Mouse (Mus musculus) A20 (cell line): ENCODE data around the gene Fam172a.

Source experiments
- DNase-seq: peaks from one replicate; pipeline ENCODE4 v3.0.0-alpha.2; 2011; ENCODE audit warnings: low read depth, low spot score

Gene Fam172a

DNA sequence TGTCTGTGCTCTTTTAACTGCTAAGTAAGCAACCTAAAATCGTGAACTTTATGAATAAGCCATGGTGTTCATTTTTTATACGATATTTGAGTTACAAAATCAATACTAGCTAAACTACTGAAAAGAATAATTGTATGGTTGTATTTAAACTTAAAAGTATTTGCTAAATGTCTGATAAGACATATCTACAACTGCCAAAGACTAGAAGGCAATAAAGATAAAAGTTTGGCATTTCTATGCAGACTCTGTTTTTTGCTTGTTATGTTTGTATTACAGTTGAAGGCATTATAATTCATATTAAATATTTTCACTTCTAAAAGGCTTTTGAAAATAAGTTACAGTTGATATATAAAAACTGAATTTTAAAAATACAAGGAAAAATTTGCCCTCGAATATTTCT, 274.4 kb downstream of the Fam172a start:
- DNase-seq = no peak

DNA sequence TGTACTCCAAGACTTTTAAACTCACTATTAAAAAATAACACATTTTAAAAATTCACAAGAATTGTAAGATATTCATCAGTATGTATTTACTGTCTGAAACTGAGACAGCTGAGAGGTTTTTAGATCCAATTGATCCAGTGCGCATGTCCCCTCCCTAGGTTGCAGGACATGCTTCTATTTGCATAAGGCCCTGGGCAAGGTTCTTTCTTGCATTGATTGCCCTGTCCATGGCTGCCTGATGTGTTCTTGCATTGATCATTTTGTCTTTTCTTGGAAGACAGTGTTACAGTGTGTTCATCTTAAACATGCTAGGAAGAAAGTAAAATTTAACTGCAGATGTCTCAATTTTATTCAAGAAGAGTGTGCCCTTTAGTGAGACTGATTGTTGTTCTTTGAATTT, 275.3 kb downstream of the Fam172a start:
- no peak for DNase-seq

DNA sequence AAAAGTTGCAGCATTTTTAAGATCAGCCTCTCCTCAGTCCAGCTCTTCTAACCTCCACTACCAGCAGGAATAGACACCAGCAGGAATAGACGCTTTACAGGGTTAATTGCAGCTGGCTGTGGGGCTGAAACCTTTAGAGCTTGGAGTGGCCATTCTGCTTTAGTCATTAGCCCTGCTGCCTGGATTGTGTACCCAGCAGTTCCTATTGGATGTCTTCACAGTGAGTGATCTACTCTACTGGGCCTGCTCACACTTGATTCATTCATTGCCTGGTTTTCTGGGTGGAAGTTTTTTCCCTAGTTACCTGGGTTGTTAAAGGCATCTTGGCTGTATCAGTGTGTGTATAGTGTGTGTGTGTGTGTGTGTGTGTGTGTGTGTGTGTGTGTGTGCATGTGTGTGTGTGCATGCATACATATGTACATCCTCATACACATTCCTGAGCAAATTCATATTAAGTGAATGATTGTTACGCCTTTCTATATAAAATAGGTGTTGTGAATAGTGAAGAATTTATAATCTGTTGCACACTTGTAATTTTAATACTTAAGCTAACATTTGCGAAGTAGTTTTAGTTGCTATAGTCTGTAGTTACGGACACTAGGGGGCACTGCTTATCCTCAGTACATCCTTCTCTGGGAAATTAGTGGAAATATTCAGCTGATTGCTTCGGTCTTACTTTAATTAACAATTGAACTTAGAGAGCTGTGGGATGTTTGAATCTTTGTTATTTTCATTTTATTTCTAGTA, 280.4 kb downstream of the Fam172a start:
- peak; percentile 62 for DNase-seq

GRCm38 (mm10) chr13:77982852-77983202, 281.0 kb downstream of the Fam172a start:
- no peak for DNase-seq

DNA sequence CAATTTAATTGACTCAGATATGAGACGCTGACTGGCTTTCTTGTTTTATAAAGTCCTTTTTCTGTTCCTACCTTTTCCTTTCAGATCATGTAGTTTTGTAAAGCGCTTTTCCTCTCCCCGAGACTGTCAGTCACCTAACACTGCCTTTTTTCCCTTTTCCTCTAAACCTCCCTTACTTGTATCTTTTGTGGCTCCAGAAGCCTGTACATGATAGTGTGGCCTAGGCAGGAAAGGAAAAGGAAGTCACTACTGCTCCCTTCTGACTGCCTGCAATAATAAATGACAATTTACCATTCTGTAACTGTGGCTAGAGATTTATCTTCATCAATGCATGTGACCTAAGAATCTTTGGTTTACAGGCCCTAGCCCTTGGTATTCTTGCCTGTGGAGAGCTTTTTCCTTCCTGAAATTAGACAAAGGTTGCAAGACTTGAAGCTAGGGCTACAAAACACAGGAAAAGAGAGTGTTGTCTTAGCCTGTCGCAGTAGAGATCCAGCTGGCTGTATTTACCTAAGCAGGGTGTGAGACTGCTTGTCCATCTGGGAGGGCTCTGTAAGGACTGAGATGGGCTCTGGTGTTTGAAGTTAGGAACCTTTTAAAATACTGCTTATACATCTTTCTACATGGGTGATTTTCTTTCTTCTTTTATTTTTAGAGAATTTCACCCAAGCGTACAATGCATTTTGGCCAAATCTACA, 289.5 kb downstream of the Fam172a start:
- no peak for DNase-seq

- DNase-seq = no peak
These were observed 302.8 kb downstream of the Fam172a start for GRCm38 (mm10) chr13:78004649-78005048.

- no peak for DNase-seq
These were observed 303.5 kb downstream of the Fam172a start for GRCm38 (mm10) chr13:78005344-78005743.

DNA sequence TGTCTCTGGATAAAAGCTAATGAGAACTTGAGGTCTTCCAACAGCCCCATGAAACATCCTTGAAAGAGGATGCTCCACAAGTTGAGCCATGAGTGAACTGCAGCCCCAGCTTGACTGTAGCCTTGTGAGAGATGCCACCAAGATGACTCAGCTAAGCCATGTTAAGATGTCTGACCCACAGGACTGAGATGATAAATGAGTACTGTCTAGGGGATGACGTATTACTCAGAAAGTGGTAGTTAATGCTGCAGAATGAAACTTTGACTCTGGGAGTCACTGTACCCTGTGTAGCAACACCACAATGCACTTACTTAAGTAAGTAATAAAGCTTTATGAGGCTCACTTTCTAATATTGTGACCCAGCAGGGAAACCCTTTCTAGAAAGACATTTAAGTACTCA, 308.3 kb downstream of the Fam172a start:
- no peak for DNase-seq

DNA sequence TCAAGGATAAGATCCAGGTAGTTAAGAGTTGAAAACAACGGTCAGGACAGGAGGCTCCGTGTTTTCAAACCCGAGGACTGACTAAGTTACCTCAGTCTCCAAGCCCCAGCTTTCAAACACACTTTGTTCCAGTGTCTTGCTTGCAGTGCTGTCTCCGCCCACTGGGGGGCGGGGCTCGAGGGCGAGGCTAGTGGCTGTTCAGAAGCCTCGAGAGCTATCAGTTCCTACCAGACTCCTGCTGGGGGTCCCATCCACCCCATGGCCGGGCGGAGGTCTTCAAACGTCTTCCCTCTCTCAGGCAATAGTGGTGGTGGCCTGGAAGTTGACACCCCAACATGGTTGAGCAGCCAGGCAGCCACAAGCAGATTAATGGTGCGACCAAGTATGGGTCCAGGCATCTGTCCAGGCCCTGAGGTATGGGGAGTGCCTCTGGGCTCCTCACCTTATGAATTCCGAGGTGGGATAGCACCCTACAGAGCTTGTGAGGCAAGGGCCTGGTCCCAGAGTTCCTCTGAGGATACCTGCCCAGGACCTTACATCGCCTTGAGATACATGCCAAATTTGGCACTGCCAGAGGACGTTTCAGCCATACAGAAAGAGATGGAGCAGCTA, 323.0 kb downstream of the Fam172a start, which contains the start of gene Pou5f2:
Gene Pou5f2, plus strand, starts transcription at position 220 of the 612 bp plus-strand sequence.
- DNase-seq = peak; percentile 47

- DNase-seq = no peak
These were observed 331.0 kb downstream of the Fam172a start for GRCm38 (mm10) chr13:78032821-78033220.

- no peak for DNase-seq
These were observed 335.4 kb downstream of the Fam172a start for GRCm38 (mm10) chr13:78037203-78037602.

DNA sequence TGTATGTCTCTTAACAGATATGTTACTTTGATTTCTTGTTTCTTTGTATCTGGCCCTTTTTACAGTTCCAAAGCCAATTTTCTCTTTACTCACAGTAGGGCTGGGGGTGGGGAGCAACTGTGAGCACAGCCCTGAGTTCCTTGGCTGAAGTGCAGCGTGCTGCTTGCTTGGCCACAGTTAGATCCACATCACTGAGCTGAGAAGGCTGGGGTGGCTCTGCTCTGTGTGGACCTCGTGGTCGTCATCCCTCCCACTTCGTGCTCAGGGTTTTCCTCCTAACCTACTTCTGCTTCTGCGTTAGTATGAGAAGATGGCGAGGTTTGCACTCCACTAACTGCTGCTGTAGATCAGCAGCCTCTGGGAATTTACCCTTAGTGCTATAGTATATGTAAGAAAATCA, 341.4 kb downstream of the Fam172a start:
- peak; percentile 72 for DNase-seq

DNA sequence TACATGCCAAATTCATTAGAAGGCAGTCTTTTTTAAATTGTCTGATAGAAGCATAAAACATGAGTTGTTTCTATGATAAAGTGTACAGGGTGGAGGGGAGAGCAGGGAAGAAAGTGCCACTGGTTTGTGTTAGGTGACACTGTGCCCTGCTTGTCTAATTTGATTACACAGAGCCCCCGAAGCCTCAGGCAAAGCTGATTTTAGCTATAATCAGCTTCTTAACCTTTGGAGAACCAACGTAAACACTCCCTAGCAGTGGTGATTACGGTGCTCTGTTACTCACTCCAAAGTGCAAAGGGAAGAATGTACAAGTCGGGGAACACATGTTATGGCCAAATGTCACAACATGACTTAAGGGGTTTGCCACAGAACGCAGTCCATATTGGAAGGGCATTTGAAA, 343.3 kb downstream of the Fam172a start:
- DNase-seq = no peak

GRCm38 (mm10) chr13:78087751-78088150, 385.9 kb downstream of the Fam172a start:
- DNase-seq = no peak

GRCm38 (mm10) chr13:78090701-78091100, 388.9 kb downstream of the Fam172a start:
- DNase-seq = no peak

DNA sequence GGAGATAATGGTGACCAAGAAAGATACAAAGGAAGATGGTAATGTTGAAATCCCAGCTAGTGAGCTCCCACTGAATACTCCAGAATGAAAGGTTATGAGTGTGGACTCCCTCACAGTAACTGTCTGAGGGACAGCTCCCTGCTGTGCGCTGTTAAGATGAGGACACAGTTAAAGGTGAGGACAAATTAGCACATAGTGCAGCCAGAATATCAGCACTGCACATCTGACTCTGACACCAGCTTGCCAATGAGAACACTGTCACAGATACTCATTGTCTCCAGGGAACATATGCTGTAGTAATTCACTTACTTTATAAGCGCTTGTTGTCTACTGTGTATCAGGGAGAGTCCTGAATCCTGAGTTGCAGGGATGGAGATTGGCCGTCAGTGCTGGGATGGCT, 390.1 kb downstream of the Fam172a start:
- DNase-seq = no peak

DNA sequence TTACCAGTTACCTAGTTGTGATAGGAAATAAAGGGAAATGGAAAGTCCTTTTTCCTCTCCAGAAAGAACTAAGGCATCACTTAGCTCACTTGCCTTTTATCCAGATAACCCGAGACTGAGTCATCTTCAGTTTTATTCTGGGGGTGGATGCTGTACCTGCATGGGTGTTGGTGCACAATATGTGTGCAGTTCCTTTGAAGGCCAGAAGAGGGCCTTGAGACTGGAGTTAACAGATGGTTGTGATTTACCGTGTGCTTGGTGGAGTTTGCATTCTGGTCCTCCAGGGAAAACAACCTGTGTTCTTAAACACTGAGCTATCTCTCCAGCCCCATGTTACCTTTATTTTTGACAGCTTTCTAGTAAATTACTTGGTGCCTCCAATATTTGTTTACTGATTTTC, 392.5 kb downstream of the Fam172a start:
- peak; percentile 17 for DNase-seq

DNA sequence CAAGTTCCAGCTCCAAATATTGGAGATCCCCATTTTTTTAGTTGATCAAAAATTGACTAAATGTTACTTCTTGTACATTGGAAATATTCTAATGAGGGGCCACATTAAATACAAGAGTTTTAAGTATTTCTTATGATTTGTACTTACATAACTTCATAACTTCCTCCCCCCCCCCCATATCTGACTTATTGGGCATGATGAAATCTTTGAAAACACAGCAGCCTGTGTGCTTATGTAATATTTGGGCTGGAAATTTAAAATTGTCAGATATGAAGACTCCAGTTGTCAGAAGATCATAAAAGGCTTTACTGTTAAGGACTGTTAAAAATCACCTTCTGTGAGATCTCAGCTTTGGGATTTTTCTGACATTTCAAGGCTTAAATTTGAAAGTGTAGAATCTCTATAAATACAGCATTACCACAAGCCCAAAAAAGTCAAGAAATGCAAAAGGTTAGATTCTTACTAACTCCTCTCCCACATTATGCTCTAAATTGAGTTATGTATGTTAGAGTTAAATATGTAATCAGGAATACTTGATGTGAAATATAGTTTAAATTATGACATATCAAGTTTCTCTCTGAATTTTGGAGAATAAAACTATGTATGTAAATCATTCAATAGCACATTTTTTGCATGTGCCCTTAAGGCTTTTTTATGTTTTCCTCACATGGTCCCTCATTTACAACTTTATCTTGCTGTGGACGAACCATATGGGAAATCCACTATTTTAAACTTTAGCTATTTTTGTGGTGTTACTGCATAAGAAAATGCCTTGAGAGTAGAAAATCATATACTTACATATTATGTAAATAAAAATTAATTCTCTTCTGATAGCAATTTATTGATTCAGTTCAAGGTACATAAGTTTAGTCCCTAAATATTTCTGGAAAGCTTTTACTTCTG, 393.5 kb downstream of the Fam172a start:
- DNase-seq = no peak

DNA sequence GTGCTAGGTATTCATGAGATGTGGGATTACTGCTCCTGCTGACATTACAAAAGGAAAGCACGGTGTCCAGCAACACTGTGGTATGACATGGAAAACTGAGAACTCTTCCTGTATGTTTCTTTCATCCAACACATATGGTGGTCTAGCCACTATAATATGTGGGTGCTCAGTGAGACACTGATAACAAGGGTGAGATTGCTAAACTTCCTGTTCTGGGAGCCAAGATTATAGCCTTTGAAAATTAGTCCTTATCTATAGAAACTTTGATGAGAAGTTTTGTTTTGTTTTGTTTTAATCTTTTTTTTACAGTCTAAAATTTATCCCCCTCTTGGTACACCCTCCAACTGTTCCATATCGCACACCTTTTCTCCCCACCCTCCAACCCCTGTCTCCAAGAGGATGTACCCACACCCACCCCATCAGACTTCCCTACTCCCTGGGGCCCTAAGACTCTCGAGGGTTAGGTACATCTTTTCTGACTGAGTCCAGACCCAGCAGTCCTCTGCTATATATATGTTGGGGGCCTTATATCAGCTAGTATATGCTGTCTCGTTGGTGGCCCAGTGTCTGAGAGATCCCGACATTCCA, 397.1 kb downstream of the Fam172a start:
- no peak for DNase-seq

- DNase-seq = peak; percentile 35
These were observed 398.1 kb downstream of the Fam172a start for GRCm38 (mm10) chr13:78099746-78100530.

DNA sequence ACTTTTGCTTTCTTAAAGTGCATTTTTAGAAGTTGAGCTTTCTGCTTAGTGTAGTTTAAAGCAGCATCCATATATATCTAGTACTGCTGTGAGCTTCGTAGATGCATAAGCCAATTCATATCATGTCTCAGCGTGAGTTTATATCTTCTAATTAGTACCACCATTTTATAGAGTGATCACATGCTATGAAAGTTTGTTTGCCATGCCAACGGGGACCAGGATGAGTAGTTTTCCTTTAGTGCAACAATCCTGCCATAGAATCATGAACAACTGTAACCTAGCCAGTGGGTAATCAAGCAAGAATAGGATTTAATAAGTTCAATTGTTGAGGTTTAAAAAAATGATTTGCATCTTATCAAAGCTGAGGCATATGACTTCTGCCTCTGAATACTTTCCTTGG, 398.8 kb downstream of the Fam172a start:
- DNase-seq = no peak
